Mouse (Mus musculus) heart, postnatal 0 days (tissue): ENCODE data around the gene Bhlhe23.

Source experiments
- CTCF ChIP-seq: IDR thresholded peaks from 2 replicates; pipeline ENCODE4 v1.5.1; 2016; ENCODE audit warnings: antibody characterized with exemption, control low read depth, low read depth
- EP300 ChIP-seq: IDR thresholded peaks from 2 replicates; pipeline ENCODE4 v1.6.1; 2016; ENCODE audit warnings: antibody characterized with exemption, low read depth

- TF ChIP-seq EP300 (no peak), CTCF (no peak)
Measured at GRCm38 (mm10) chr2:180788386-180788785, 11.7 kb upstream of the Bhlhe23 start.
